Mouse (Mus musculus) limb, embryonic 10.5 days (tissue): ENCODE measurements at regions not wholly inside any gene's neighbourhood (a gene's known extent, or its start where the extent isn't known, plus 50 kb on each side); places are given as distances from the start of the nearest gene placed in this dataset.

Source experiments
- DNase-seq: peaks from one replicate; pipeline ENCODE4 v3.0.0-alpha.2; 2017; ENCODE audit warnings: low spot score
- H3K27ac ChIP-seq: fragments of 300-500 bp; sonication (generic); 2 replicates; pipeline ENCODE4 v1.5.1; 2016; ENCODE audit warnings: mild to moderate bottlenecking
- H3K27me3 ChIP-seq: fragments of 300-500 bp; sonication (generic); 2 replicates; pipeline ENCODE4 v1.6.1; 2016; ENCODE audit warnings: low read depth, mild to moderate bottlenecking; ENCODE audit not compliant: poor library complexity, severe bottlenecking
- H3K36me3 ChIP-seq: fragments of 300-500 bp; sonication (generic); 2 replicates; pipeline ENCODE4 v1.6.1; 2016; ENCODE audit warnings: mild to moderate bottlenecking, moderate library complexity
- H3K4me1 ChIP-seq: fragments of 300-500 bp; sonication (generic); 2 replicates; pipeline ENCODE4 v1.6.1; 2016
- H3K4me3 ChIP-seq: fragments of 300-500 bp; sonication (generic); 2 replicates; pipeline ENCODE4 v1.5.1; 2016; ENCODE audit warnings: mild to moderate bottlenecking, moderate library complexity
- H3K9me3 ChIP-seq: fragments of 300-500 bp; sonication (generic); replicated peaks from 2 replicates; pipeline ENCODE4 v1.6.1; 2016; ENCODE audit warnings: mild to moderate bottlenecking
- WGBS: fragments of 180-500 bp; shearing (Covaris S2); methylation state at CpG from one replicate; pipeline ENCODE4 v1.1.7; 2016; 5-methylcytosine and 5-hydroxymethylcytosine counted together

DNA sequence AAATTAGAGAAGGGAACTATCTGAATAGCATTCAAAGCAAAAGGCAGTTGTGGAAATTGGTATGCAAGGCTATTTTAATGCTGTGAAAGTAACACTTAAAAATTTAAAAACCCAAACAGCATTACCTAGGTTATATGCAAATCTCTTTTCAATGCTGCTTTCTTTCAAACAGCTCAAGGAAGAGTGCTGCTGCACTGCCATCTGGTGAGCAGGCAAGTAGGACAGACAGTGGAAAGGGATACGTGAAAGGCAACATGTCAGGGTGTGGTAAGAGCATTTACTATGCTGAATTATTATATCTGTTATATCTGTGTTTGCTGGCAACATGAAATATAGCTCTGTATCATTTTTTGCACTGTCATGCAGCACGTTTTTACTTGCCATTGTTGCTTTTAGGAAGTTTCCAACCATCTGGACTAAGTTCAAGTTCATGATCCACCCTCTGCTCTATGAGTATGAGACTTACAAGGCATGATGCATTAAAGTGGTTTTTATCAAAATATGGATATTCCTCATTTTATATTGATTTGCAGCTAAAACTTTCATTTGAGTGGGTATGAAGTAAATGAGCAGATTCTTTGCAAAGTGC, 1223.0 kb downstream of the Dnajb9 start:
- Histone ChIP-seq H3K4me3 (no peak overlapping the region), H3K36me3 (no peaks in the 10 kb centered on the region), H3K9me3 (no peaks in the 10 kb centered on the region), H3K4me1 (no peaks in the 10 kb centered on the region), H3K27me3 (no peaks in the 10 kb centered on the region), H3K27ac (no peak overlapping the region)
- no peak for DNase-seq
- 41% methylated on average over 2 of the region's 2 CpGs for WGBS

DNA sequence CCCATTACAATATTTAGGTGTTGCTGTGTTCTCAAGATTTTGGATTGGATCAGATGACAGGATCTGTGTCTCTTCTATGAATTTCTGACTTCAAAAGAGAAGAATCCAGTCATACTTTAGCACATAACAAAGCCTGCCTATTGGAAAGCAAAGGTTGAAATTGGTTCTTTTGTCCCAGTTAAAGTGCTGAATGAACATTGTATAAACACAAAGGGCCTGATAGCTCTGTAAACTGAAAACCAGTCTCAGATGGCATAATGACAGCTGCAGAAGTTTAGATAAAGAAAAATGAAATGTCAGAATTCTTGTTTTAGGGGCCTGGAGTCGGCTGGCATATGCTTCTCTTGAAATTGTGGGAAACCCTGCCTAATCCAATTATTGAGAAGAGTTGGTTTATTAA, 1223.6 kb downstream of the Dnajb9 start:
- Histone ChIP-seq H3K36me3 (no peaks in the 10 kb centered on the region), H3K4me1 (no peaks in the 10 kb centered on the region), H3K27me3 (no peaks in the 10 kb centered on the region), H3K27ac (no peak overlapping the region), H3K9me3 (no peaks in the 10 kb centered on the region), H3K4me3 (no peak overlapping the region)
- no peak for DNase-seq
- WGBS = 94% methylated on average over 1 of the region's 1 CpGs

DNA sequence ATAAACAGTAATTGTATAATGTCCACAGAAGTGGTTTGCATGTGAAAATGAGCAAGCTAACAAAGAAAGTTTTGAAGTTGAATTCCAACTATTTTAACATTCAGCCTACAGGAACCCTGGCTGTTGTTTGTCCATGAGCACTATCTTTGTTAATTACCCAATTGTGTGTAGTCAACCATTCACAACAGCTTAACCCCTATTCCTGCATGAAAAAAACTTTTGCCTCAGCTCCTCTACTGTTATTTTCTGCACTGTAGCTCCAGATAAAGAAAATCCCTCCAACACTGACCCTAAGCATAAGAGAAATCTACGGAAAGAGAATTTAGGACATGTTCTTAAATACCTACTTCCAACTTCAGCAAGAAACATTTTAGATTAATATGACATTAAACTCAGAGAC, 1224.0 kb downstream of the Dnajb9 start:
- H3K27ac ChIP-seq = no peak overlapping the region
- 94% methylated on average over 1 of the region's 1 CpGs for WGBS

DNA sequence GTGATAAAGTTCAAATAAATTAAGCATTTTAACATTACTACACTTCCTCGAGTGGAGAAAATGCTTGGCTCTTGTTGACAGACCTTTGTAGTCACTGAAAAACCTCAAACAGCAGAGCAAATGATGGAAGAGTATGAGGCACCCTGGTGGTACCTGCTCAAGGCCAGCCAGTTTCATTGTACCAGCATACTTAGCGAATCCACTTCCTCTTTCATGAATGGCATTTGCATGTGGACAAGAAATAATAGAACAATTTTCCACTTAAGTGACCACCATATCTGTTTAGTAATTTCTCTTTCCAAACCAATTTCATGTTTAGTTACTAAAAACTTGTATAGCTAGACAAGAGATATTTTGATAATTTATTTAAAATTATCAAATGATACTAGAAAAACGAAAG, 1231.3 kb downstream of the Dnajb9 start:
- Histone ChIP-seq H3K36me3 (no peaks in the 10 kb centered on the region), H3K27ac (no peak overlapping the region), H3K9me3 (no peaks in the 10 kb centered on the region), H3K27me3 (no peaks in the 10 kb centered on the region), H3K4me3 (no peak overlapping the region), H3K4me1 (no peaks in the 10 kb centered on the region)
- WGBS = 88% methylated on average over 3 of the region's 3 CpGs
- DNase-seq = no peak

More for the DNA sequence above, 1224.0 kb downstream of the Dnajb9 start:
- no peak for DNase-seq
- H3K9me3 ChIP-seq = no peaks in the 10 kb centered on the region
- H3K4me3 ChIP-seq = no peak overlapping the region
- no peaks in the 10 kb centered on the region for H3K36me3 ChIP-seq
- H3K4me1 ChIP-seq = no peaks in the 10 kb centered on the region
- no peaks in the 10 kb centered on the region for H3K27me3 ChIP-seq

DNA sequence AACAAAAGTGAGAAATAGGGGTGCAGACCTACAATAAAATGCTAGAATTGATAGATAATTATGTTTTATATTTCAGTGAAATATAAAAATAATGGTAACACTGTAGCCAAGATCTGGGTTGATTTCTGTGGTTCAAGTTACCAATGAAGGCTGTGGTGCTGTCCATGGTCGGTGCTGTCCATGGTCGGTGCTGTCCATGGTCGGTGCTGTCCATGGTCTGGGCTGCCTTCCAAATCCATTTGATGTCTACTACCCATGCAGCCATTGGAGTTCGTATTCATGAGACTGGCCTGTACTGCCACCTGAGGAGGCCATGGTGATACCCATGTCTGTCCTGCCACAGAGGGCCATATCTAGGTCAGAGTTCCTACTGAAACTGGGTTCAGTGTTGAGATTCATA, 1237.4 kb downstream of the Dnajb9 start:
- no peak overlapping the region for H3K27ac ChIP-seq
- H3K4me3 ChIP-seq = no peak overlapping the region
- H3K36me3 ChIP-seq = no peaks in the 10 kb centered on the region
- no peaks in the 10 kb centered on the region for H3K27me3 ChIP-seq
- 75% methylated on average over 4 of the region's 4 CpGs for WGBS
- DNase-seq = peak; percentile 67
- H3K4me1 ChIP-seq = no peaks in the 10 kb centered on the region
- H3K9me3 ChIP-seq = no peaks in the 10 kb centered on the region

DNA sequence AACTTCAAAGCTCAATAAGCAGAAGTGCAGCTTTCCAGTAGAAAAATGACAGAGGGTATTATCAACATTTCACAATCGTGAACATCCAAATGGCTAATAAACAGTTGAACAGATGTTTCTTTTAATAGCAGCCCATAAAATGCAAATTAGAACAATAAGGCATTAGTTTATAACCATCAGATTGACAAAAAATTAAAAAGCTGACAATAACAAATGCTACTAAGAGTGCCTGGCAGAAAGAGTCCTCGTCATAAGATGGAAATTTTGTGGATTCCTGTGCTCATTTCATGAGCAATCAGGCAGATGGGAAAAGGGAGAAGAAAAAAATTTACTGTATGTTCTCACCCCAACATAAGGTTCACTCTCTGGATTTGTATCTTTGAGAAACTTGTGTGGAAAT, 1248.6 kb downstream of the Dnajb9 start:
- Histone ChIP-seq H3K27me3 (no peaks in the 10 kb centered on the region), H3K4me1 (no peaks in the 10 kb centered on the region), H3K27ac (no peak overlapping the region), H3K9me3 (no peaks in the 10 kb centered on the region), H3K36me3 (no peaks in the 10 kb centered on the region), H3K4me3 (no peak overlapping the region)
- no peak for DNase-seq
- 86% methylated on average over 2 of the region's 2 CpGs for WGBS

DNA sequence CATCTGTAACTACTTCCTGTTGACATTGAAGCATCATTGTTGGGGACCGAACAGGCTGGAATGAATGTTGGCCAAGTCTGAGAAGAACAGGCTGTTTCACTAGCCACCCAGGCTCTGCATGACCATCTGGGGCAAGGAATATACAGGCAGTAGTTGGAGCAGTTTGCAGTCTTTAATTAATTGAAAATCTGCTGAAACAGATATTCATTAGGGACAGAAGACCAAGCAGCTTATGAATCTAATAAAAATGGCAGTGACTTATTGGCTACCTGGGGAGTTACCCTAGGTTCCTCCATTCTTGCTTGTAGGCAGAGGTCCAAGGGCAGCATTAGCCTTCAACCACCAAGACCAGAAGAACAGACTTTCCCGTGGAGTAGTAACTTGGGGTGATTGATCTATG, 1262.2 kb downstream of the Dnajb9 start:
- Histone ChIP-seq H3K36me3 (no peaks in the 10 kb centered on the region), H3K9me3 (no peaks in the 10 kb centered on the region), H3K27me3 (no peaks in the 10 kb centered on the region), H3K4me3 (no peak overlapping the region), H3K27ac (no peak overlapping the region), H3K4me1 (no peaks in the 10 kb centered on the region)
- 92% methylated on average over 2 of the region's 2 CpGs for WGBS
- DNase-seq = no peak

DNA sequence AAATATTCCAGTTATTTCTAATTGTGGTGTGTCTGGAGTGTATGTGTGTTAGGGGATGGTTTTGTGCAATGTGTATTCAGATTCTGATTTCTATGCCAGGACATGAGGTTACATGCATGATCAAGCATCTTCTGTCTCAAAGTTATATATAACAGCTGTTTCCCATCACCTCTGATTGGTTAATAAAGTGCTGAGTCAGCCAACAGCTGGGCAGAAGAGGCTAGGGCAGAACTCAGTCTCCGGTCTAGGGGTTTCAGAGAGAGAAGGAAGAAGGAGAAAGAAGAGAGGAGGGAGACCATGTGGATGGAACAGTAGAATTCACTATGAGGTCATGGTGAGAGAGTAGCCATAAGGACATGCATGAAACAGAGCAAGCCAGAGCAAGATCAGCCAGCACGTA, 1295.8 kb downstream of the Dnajb9 start:
- H3K27ac ChIP-seq = no peak overlapping the region
- no peaks in the 10 kb centered on the region for H3K36me3 ChIP-seq
- no peaks in the 10 kb centered on the region for H3K4me1 ChIP-seq
- H3K27me3 ChIP-seq = no peaks in the 10 kb centered on the region
- no peaks in the 10 kb centered on the region for H3K9me3 ChIP-seq
- DNase-seq = no peak
- no peak overlapping the region for H3K4me3 ChIP-seq
- 95% methylated on average over 2 of the region's 2 CpGs for WGBS
